In the genomic region with DNA sequence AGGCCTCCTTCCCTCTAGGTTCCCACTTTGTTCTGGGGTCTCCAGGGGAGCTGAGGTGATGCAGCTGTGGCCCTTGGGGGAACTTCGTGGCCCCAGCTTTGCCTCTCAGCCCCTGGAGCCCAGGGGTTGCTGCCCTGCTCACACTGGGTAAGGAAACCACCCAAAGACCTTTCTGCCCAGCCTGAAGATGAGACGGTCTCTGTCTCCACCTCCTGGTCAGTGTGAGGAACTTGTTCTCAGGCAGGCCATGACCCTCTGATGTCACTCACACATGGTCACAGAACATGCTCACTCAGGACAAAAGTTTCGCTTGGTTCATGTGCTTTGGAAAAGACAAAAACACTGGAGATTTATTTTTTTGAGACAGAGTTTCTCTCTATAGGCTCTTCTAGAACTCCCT, we compare ENCODE assay signal across 8 mouse cellular contexts. TPM values are rescaled to one million over a fixed set of nuclear protein-coding genes. Genes with fewer than 3 reads are reported as not detected.
A peak's percentile ranks its signal among the peaks of the same experiment; 100 is the strongest.
DNase-seq lines count a peak whose midpoint lies in the region; ATAC-seq and TF ChIP-seq lines count a peak whose summit lies in the region.

No protein-coding gene starts in this region.

- ATAC-seq in megakaryocyte, adult 5-6 weeks (ENCODE audit: poor library complexity, severe bottlenecking) = peak; percentile 96

- H3K4me1 ChIP-seq in kidney, adult 2 months (ENCODE audit: control insufficient read depth, insufficient read depth, low read length) = 0 out of 2 replicates have a peak, but pooled peaks cover 4% of the 10 kb centered on the region

- H3K27ac ChIP-seq in kidney, adult 2 months (ENCODE audit: insufficient read depth, low read depth, low read length) = no peak overlapping the region

- peak; percentile 74 for DNase-seq in urinary bladder, postnatal 14 days (ENCODE audit: low spot score)
- no peak for DNase-seq in urinary bladder, postnatal 10 days (ENCODE audit: low spot score)
- DNase-seq in brain, embryonic 14.5 days (ENCODE audit: low read depth) = peak; percentile 78
- DNase-seq in gastrocnemius, postnatal 4 days (ENCODE audit: low spot score in 2 of 2) = peak; percentile 60 to 76
- DNase-seq in kidney, adult 2 months = peak; percentile 70
- peak; percentile 70 to 75 for DNase-seq in spleen, postnatal 36 days (ENCODE audit: low spot score in 2 of 2)
- DNase-seq in right cerebral cortex, postnatal 25 days = no peak

- H3K36me3 ChIP-seq in kidney, adult 2 months (ENCODE audit: control insufficient read depth, insufficient read depth, low read length) = peaks cover 1% of the 10 kb centered on the region; the same call in 1 of the 2 replicates

- no peaks in the 10 kb centered on the region for H3K27me3 ChIP-seq in kidney, adult 2 months (replicated peaks; ENCODE audit: control insufficient read depth, insufficient read depth, low read length)

- no peak for TF ChIP-seq POLR2A in brain, embryonic 14.5 days (IDR thresholded peaks at IDR 0.05; ENCODE audit: borderline replicate concordance, extremely low read depth, insufficient read depth, insufficient read length, poor library complexity, severe bottlenecking)
- TF ChIP-seq POLR2A in kidney, adult 2 months (IDR thresholded peaks at IDR 0.05; ENCODE audit: low read depth, low read length) = no peak

- peak; percentile 84 for TF ChIP-seq CTCF in brain, embryonic 14.5 days (IDR thresholded peaks at IDR 0.05; ENCODE audit: borderline replicate concordance, extremely low read depth, insufficient read depth, insufficient read length)
- TF ChIP-seq CTCF in kidney, adult 2 months (conservative IDR thresholded peaks at IDR 0.05; ENCODE audit: insufficient read depth, insufficient read length, low read depth, low read length) = peak; percentile 99

- 15% methylated on average over 3 of the region's 3 CpGs for WGBS in kidney, adult 2 months

- no peak overlapping the region for H3K4me3 ChIP-seq in kidney, adult 2 months (ENCODE audit: insufficient read depth, low read depth, low read length)

RNA-seq across cellular contexts. Expression of a gene that starts 28.5 kb away (rescaled TPM):
- not detected in 2 replicates for polyA plus RNA-seq in brain, embryonic 14.5 days (2012; rRNA removed)
- total RNA-seq in gastrocnemius, postnatal 4 days (2021) = not detected
- polyA plus RNA-seq in kidney, adult 2 months (2012; rRNA removed) = 0.04 TPM in 1 of 2 replicates, not detected in the other
- total RNA-seq in megakaryocyte, adult 5-6 weeks (2015) = not detected in 2 replicates
- total RNA-seq in megakaryocyte, adult 5-6 weeks (2017) = 0.40 TPM in 1 of 2 replicates, not detected in the other

RNA-seq across cellular contexts. Expression of a gene that starts 53.0 kb away (rescaled TPM):
- polyA plus RNA-seq in brain, embryonic 14.5 days (2012; rRNA removed) = 45.6 and 67.3 TPM in 2 replicates
- 100 to 1,000 TPM; 261 to 280 TPM for total RNA-seq in gastrocnemius, postnatal 4 days (2021)
- polyA plus RNA-seq in kidney, adult 2 months (2012; rRNA removed) = 92.0 and 93.1 TPM in 2 replicates
- 14.0 and 21.5 TPM in 2 replicates for total RNA-seq in megakaryocyte, adult 5-6 weeks (2015)
- total RNA-seq in megakaryocyte, adult 5-6 weeks (2017) = 69.7 and 84.8 TPM in 2 replicates

Comparison
In these comparisons a context has a peak if more than half of its experiments do, and no peak if none do; other contexts are left out.
1. DNase-seq: peak in urinary bladder, postnatal 14 days (single experiment), brain, embryonic 14.5 days (single experiment), gastrocnemius, postnatal 4 days (2 of 2), kidney, adult 2 months (single experiment) and spleen, postnatal 36 days (2 of 2); none in urinary bladder, postnatal 10 days (single experiment) and right cerebral cortex, postnatal 25 days (single experiment).